Mouse (Mus musculus): Measurements from ENCODE around the gene Brd4. TPM values are rescaled to one million over a fixed set of nuclear protein-coding genes. Genes with fewer than 3 reads are reported as not detected.

Gene Brd4
- polyA plus RNA-seq (2014; fragmentation: Illumina TruSeq; extraction: RNeasy Lipid Tissue Mini Kit (QIAGEN cat#74804); ENCODE audit: low read depth, low replicate concordance), result 43.8 TPM

GRCm38 (mm10) chr17:32284262-32285137 lies at the start of gene Brd4:
Gene Brd4, minus strand, starts transcription at chr17:32284722.

GRCm38 (mm10) chr17:32320597-32321389 lies 36.3 kb upstream of the Brd4 start, which contains the start of gene Akap8:
Gene Akap8, minus strand, starts transcription at chr17:32321238.

GRCm38 (mm10) chr17:32188863-32189636 lies 95.5 kb downstream of the Brd4 start, which contains the start of gene Ephx3:
Gene Ephx3, minus strand, starts transcription at chr17:32189549.

GRCm38 (mm10) chr17:32166687-32167086 lies 117.8 kb downstream of the Brd4 start, which contains the start of gene Notch3:
Gene Notch3, minus strand, starts transcription at chr17:32166852.

Other genes with a start within 250 kb of the Brd4 start
- 11.1 TPM for gene Rrp1b, start 248.6 kb downstream of the Brd4 start, polyA plus RNA-seq (2014; fragmentation: Illumina TruSeq; extraction: RNeasy Lipid Tissue Mini Kit (QIAGEN cat#74804); ENCODE audit: low read depth, low replicate concordance)
- gene Hsf2bp, start 248.4 kb downstream of the Brd4 start, polyA plus RNA-seq (2014; fragmentation: Illumina TruSeq; extraction: RNeasy Lipid Tissue Mini Kit (QIAGEN cat#74804); ENCODE audit: low read depth, low replicate concordance), result 4.7 TPM
- gene Notch3, start 117.9 kb downstream of the Brd4 start, polyA plus RNA-seq (2014; fragmentation: Illumina TruSeq; extraction: RNeasy Lipid Tissue Mini Kit (QIAGEN cat#74804); ENCODE audit: low read depth, low replicate concordance), result 20.0 TPM
- gene Ephx3, start 95.2 kb downstream of the Brd4 start, polyA plus RNA-seq (2014; fragmentation: Illumina TruSeq; extraction: RNeasy Lipid Tissue Mini Kit (QIAGEN cat#74804); ENCODE audit: low read depth, low replicate concordance), result 1.5 TPM
- gene Akap8, start 36.5 kb upstream of the Brd4 start, polyA plus RNA-seq (2014; fragmentation: Illumina TruSeq; extraction: RNeasy Lipid Tissue Mini Kit (QIAGEN cat#74804); ENCODE audit: low read depth, low replicate concordance), result 74.3 TPM
- 122 TPM for gene Akap8l, start 65.9 kb upstream of the Brd4 start, polyA plus RNA-seq (2014; fragmentation: Illumina TruSeq; extraction: RNeasy Lipid Tissue Mini Kit (QIAGEN cat#74804); ENCODE audit: low read depth, low replicate concordance)
- 25.2 TPM for gene Wiz, start 104.7 kb upstream of the Brd4 start, polyA plus RNA-seq (2014; fragmentation: Illumina TruSeq; extraction: RNeasy Lipid Tissue Mini Kit (QIAGEN cat#74804); ENCODE audit: low read depth, low replicate concordance)
- 2.2 TPM for gene Rasal3, start 118.9 kb upstream of the Brd4 start, polyA plus RNA-seq (2014; fragmentation: Illumina TruSeq; extraction: RNeasy Lipid Tissue Mini Kit (QIAGEN cat#74804); ENCODE audit: low read depth, low replicate concordance)
- gene Pglyrp2, start 139.4 kb upstream of the Brd4 start, polyA plus RNA-seq (2014; fragmentation: Illumina TruSeq; extraction: RNeasy Lipid Tissue Mini Kit (QIAGEN cat#74804); ENCODE audit: low read depth, low replicate concordance), result 0.27 TPM
- gene Cyp4f39, start 168.0 kb upstream of the Brd4 start, polyA plus RNA-seq (2014; fragmentation: Illumina TruSeq; extraction: RNeasy Lipid Tissue Mini Kit (QIAGEN cat#74804); ENCODE audit: low read depth, low replicate concordance), result 1.6 TPM
- 15.0 TPM for gene Cyp4f17, start 221.3 kb upstream of the Brd4 start, polyA plus RNA-seq (2014; fragmentation: Illumina TruSeq; extraction: RNeasy Lipid Tissue Mini Kit (QIAGEN cat#74804); ENCODE audit: low read depth, low replicate concordance)